Mouse (Mus musculus) brain, embryonic 14.5 days (tissue): ENCODE data around the gene Myef2.
"Not testable (repeated sequence)": the region's sequence is repeated elsewhere in the genome, so short reads cannot be mapped to it uniquely, and the experiment has no call there.

Experiments used
- CTCF ChIP-seq: fragments of 200-500 bp; IDR thresholded peaks from 2 replicates; pipeline ENCODE4 v1.5.1; 2012; ENCODE audit warnings: inconsistent platforms, mild to moderate bottlenecking, moderate library complexity, borderline replicate concordance; ENCODE audit not compliant: insufficient read depth, insufficient read length; ENCODE audit errors: extremely low read depth
- POLR2A ChIP-seq: fragments of 200-500 bp; IDR thresholded peaks from 2 replicates; pipeline ENCODE4 v1.6.1; 2012; ENCODE audit warnings: mild to moderate bottlenecking, inconsistent platforms, borderline replicate concordance; ENCODE audit not compliant: poor library complexity, insufficient read depth, insufficient read length, severe bottlenecking; ENCODE audit errors: extremely low read depth

GRCm38 (mm10) chr2:125106536-125106935, 16.9 kb downstream of the Myef2 start:
- not testable (repeated sequence) for TF ChIP-seq POLR2A, CTCF
